Mouse (Mus musculus) c-Kit-positive CD71-negative TER-119-negative erythroid progenitor cells, embryonic 14.5 days (primary cell): Measurements from ENCODE around the gene Hlcs.

Experiments
- DNase-seq: peaks from one replicate; pipeline ENCODE4 v3.0.0-alpha.2; 2013; ENCODE audit warnings: low read depth

Hlcs gene

DNA sequence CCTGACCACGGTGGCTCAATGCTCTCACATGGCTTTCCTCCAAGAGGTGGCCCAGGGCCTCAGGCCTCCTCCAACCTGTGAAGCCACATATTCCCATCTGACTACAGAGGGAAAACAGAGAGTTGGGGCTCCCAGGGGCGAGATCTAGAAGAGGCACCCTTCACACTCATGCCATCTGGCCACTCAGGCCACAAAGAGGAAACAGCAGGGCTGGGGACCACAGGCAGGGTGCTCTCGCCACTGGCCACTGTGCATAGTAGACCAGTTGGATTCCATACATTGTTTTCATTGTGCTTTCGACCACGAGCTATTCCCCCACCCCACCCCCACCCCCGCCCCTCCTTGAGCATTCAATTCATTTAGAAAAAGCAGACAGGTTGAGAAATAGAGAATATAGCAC lies 151.4 kb downstream of the Hlcs start:
- no peak for DNase-seq

GRCm38 (mm10) chr16:94157819-94158218 lies 155.6 kb downstream of the Hlcs start:
- no peak for DNase-seq

DNA sequence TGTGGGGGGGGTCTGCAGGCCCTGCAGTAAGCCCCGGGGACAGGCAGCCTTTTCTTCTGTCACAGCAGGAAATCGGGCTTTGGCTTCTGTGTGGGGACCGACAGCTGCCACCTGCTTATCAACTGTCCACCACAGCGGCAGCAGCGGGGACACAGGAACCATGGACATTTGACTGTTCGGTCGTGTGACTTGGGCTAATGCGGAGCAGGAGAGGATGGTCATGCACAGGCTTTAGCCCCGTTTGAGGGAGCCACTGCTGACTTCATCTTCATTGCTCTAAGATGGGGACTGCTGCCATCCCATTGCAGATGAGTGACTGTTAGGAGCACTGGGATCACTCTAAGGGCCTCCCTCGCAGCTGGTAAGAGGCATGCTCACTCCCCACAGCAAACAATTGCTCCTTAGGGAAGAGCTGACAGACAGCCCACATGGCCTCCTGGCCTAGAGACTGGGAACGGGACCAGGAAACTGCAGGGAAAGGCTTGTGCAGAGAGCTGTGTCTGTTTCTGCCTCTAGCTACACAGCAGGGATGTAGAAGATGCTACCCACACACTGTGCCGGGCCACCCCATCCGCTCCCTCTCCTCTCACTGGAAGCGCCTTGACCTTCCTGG lies 158.2 kb downstream of the Hlcs start:
- no peak for DNase-seq

DNA sequence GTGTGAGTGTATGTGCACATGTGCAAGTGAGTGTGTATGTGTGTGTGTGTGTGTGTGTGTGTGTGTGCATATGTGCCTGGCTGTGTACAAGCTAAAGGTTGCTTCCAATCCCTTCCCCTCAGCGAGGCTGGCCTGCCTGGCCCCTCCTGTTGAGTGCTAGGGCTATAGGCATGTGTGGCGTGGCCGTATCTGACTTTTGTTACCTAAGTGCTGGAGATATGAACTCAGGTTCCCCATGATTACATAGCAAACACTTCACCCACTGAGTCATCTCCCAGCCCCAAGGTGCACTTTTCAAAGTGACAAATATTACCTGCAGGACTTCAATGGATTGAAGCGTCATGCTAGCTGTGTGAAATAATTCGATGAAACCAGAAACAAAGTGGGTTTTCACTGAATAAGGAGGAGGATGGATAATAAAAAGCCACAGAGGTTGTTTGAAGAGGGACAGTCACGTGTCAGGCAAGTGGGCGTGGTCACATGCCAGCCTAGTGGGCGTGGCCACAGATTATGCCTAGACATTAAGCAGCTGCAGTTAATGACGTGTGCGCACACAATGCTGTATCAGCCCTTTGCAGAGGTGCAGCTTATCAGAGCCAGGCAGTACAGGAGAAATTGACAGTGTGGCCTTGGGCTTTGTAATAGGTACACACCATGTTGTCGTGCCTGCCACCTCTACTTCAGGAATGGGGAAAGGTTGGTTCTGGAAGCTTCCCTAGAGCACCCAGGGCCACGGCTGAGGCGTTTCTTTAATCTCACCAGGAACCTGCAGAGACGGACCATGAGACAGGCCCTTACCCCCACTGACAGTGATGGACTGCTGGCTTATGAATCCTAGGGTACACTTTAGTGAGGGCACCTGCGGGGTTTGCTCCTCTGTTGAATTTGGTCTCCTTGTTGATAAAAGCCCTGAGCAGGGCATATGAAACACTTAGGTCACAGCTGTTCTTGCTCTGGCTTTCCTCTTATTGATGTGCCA lies 163.0 kb downstream of the Hlcs start:
- DNase-seq = peak; percentile 58

DNA sequence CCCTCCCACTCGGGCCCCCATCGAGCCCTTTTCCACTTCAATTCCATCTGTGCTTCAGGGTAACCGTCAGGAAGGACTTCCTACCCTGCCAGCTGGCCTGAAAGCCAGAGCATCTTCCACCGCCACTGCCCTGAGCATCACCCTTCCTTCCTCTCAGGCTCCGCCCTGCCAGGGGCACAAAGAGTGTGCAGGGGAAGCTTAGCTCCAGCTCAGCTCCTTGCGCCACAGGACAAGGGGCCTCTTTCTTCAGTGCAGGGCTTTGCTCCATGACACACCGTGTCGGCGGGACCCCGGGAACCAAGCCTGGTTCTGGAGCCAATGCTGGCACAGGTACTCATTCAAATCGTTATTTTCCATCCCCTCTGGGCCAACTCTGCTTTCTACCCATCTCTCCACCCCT lies 165.2 kb downstream of the Hlcs start:
- peak; percentile 7 for DNase-seq

DNA sequence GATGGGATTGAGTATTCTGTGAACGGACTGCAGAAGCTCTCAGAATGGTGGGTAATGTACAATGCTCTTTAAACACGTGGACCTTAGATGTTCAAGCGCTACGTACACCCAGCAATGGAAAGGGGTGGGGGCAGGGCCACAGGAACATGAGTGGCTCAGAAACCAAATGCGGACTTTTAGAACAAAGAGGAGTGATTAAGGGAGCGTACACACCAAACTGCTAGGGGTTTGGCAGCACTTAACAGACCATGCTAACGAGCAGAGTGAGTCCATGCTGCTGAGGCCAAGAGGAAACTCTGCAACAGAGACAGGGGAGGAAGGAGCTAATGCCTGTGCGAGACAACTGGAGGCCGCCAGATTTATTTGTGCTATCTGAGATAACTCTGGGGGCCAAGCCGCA lies 170.0 kb downstream of the Hlcs start:
- no peak for DNase-seq

GRCm38 (mm10) chr16:94140746-94141145 lies 172.6 kb downstream of the Hlcs start:
- DNase-seq = no peak

DNA sequence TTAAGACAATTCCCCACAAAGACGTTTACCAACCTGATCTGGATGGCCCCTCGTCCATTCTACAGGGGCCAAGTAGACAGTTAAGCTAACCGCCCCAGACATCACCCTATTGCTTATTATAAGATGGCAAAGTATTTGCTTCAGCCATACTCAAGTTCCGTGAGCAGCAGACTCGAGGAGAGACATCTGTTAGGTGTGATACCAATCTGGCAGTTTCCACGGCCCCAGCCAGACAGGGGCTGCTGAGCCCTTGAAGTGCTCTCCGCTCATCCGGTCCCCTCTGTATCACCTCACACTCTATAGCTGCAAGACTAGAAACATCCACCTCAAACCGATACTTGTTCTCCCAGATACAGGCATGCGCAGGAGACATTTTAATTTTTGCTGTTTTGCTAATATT lies 179.2 kb downstream of the Hlcs start:
- no peak for DNase-seq

DNA sequence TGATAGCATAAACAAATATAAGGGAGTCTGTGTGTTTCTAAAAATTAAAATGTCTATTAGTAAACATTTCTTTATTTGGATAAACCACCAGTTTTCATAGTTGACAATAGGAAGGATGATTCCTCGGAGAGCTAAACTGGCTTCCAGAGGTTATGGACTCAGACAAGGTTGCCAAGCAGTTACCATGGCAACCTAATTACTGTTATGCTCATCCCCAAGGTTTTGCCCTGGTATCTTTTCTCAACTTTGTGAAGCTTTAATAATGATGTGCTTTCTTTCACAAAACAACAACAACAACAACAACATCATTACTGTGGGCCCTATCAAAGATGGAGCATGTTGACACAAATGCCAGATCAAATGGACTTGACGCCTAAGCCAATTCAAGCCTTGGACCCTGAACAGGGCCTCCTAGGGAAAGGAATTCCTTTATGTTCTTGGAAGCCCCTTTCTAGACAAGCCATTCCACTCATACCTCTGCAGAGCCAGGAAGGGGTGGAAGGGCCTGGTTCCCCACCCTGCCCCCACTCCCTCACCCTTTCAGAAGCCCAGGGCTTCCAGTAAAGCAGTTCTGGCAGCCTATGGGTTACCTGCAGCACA lies 185.0 kb downstream of the Hlcs start:
- no peak for DNase-seq

DNA sequence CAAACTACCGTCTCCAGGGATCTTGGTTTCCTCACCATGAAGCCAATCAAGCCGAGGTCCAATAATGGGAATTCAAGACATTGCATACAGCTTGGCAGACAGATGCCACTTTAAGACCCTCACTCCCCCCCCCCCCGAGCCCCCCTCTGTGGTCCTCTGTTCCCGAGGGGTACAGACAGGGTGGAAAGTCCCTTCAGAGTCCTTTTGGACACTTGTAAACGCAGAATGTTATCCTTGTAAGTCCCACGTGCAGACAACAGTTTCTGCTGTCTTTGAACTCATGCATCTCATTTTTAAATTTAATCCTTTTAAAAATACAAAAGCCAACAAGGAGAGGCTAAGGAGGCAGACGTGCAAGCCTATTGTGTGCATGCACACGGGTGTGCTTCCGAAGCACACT lies 187.2 kb downstream of the Hlcs start:
- DNase-seq = no peak

DNA sequence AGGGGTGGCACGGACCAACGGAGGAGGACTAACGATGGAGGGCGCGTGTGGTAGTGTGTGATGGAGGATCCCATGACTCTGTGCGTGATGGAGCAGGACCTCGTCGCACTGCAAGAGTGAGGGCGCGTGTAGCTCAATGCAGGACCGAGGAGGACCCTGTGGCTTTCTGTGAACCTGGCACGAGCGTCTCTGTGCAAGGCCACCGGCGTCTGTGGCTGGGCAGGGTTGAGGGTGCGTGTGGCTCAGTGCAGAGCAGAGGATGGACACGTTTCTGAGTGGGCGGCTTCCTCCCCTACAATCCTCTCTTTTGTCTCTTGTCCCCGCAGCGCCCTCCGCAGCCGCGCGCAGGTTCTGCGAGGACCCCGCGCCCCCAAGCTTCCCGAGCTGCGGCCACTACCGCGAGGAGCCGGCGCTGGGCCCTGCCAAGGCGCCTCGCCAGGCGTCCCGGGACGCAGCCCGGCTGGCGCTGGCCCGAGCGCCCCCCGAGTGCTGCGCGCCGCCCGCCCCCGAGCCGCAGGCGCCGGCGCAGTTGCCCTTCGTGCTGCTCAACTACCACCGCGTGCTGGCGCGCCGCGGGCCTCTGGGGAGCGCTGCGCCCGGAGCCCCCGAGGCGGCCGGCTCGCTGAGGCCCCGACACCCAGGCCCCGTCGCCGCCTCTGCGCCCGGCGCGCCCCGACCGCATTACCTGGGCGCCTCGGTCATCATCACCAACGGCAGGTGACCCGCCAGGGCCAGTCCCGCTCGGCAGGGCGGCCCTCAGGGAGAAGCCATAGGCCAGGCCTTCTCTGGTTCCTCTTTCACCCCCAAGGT lies 188.0 kb downstream of the Hlcs start:
- DNase-seq = no peak

- no peak for DNase-seq
Observed at GRCm38 (mm10) chr16:94123247-94123646, 190.1 kb downstream of the Hlcs start.

GRCm38 (mm10) chr16:94122347-94122746 lies 191.0 kb downstream of the Hlcs start:
- DNase-seq = no peak

DNA sequence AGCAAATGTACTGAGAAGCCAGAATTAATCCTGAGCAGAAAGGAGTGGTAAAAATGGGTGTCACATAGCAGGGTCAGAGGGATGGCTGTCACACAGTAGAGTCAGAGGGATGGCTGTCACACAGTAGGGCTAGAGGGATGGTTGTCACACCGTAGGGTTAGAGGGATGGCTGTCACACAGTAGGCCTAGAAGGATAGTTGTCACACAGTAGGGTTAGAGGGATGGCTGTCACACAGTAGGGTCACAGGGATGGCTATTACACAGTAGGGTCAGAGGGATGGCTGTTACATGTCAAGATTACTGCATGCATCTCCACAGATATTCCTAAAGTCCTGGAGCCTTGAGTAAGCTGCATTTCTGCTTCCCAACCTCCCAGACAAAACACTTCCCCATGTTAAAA lies 195.0 kb downstream of the Hlcs start:
- DNase-seq = no peak

DNA sequence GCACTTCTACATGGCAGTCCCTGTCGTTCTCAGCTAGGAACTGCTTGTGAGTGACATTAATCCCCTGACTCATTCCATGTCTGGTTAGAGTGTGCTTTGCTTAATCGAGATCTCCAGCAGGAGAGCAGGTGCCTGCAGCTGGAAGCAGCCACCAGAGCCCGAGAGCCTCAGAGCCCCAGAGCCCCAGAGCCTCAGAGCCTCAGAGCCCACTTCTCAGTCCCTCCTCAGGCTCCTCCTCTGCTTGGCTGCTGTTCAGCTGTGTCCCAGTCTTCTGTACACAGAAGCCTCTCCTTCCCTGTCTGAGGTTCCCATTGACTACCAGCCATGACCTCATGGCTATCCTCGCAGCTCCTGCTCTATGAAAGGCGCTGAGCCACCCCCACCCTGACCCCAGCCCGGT lies 196.0 kb downstream of the Hlcs start:
- no peak for DNase-seq

DNA sequence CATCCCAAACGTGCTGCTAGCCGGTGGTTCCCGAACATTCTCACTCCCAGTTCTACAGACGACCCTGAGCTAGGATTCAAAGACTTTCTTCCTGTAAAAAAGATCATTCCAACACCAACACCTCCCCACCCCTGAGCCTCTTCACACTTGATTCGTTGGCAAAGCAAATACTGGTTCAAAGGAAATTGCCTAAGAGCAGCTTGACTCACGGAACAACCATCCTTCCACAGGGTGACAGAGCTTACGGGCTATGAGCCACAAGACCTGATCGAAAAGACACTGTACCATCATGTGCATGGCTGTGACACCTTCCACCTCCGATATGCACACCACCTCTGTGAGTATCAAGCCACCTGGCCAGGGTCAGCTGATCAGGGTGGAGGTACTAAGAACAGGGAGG lies 198.7 kb downstream of the Hlcs start:
- no peak for DNase-seq

GRCm38 (mm10) chr16:94113160-94113559 lies 200.2 kb downstream of the Hlcs start:
- no peak for DNase-seq

DNA sequence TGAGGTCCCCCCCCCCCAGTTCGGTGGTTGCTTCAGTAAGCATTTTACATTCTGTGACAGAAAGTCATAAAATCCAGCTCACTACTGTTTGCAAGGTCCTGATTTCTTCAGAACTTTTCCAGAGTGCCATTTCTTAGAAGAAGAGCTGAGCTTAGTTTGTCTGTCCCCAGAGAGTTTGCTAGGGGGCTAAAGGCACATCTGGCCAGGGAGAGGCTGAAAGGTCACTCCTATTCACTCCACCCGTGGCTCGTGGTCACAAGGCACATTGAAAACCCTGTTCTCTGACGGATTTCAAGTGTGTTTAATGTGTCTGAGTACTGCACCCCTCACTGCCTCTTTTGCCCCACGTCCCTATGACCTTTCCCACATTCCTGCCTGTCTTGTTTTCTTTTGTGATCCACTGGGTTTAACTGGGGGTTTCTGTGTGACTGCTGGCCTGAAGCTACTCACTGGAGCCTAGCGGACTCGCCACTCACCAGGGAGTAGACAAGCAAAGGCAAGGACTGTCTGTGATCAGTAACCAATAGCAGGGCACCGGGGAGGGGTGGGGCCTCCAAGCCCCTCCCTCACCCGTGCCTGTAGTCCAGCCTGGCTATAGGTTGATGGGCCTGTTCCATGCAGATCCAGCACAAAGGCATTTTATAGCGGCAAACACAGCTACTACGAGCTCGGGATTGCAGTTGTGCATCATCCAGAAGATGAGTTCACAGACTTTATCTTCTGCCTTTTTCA lies 215.5 kb downstream of the Hlcs start:
- DNase-seq = no peak

DNA sequence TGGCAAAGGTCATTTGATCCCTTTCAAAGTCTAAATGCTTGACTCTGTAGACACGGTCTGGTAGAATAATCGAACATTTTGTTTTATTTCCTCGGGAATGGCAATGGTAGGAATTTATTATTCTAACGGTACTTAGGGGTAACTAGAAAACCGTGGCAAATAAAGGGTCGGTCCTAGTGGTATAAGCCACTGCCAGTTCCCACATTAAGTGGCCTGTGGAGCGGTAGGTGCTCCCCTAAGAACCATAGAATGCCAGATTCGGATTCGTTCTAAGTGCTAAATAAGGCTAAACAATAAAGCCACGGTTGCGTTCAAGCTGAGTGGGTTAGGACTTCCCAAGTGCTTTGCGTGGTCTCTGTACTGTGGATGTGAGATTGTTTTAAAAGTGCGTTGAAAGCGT lies 216.9 kb downstream of the Hlcs start:
- no peak for DNase-seq

DNA sequence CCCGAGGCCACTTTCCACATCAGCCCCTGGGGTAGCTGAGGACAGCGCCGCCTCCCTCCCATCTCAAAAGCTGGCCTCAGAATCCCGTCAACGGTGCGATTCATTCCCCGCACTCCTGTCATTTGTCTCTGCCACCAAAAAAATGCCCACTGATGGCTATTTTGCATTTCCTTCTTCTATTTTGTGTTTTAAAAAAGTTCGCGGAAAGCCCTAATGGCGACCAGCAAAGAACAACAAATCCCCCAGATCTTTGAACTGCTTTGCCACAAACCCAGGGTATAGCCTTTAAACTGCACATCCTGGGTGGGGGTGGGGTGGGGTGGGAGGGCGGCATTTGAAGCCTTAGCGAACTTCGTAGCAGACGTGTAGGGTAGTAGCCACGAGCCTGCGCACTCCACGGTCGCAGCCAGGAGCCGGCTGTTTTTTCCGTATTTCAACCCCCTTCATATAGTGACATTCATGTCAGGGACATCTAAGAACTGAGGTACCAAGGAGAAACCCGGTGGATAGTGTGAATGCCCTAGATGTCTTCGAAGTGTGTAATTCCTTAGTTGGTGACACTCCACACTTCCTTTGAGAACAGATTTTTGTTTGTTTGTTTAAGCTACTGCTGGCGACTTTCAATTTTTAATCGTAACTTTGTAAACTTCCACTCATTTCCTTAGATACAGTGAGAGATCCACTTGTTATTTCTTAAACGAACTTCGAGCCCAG lies 218.1 kb downstream of the Hlcs start:
- no peak for DNase-seq
